Mouse (Mus musculus) heart, embryonic 16.5 days (tissue): Measurements from ENCODE around the gene Usp45. TPM values are rescaled to one million over a fixed set of nuclear protein-coding genes. Genes with fewer than 3 reads are reported as not detected.
"Not testable (repeated sequence)": the region's sequence is repeated elsewhere in the genome, so short reads cannot be mapped to it uniquely, and the experiment has no call there.

ENCODE experiments used
- ATAC-seq: fragments of 200-750 bp; cut with Nextera tagmentation; replicated peaks from 2 replicates; pipeline ENCODE4 v1.8.0; 2017; ENCODE audit warnings: moderate number of reproducible peaks; ENCODE audit not compliant: insufficient read depth, low FRiP score; ENCODE audit errors: extremely low read depth
- H3K27ac ChIP-seq: fragments of 300-500 bp; sonication (generic); 2 replicates; pipeline ENCODE4 v1.5.1; 2014; ENCODE audit warnings: mild to moderate bottlenecking, low read length, control low read depth, moderate library complexity
- H3K27me3 ChIP-seq: fragments of 300-500 bp; sonication (generic); 2 replicates; pipeline ENCODE4 v1.6.1; 2014; ENCODE audit warnings: low read length, mixed read lengths; ENCODE audit not compliant: control insufficient read depth, insufficient read depth
- H3K36me3 ChIP-seq: fragments of 300-500 bp; sonication (generic); 2 replicates; pipeline ENCODE4 v1.6.1; 2014; ENCODE audit not compliant: control insufficient read depth, insufficient read depth
- H3K4me1 ChIP-seq: fragments of 300-500 bp; sonication (generic); 2 replicates; pipeline ENCODE4 v1.6.1; 2014; ENCODE audit warnings: low read length, mixed read lengths; ENCODE audit not compliant: control insufficient read depth, insufficient read depth
- H3K4me2 ChIP-seq: fragments of 300-500 bp; sonication (generic); 2 replicates; pipeline ENCODE4 v1.6.1; 2014; ENCODE audit warnings: low read depth, mild to moderate bottlenecking, control low read depth, low read length
- H3K4me3 ChIP-seq: fragments of 300-500 bp; sonication (generic); 2 replicates; pipeline ENCODE4 v1.5.1; 2014; ENCODE audit warnings: mild to moderate bottlenecking, control low read depth, low read length
- H3K9ac ChIP-seq: fragments of 300-500 bp; sonication (generic); 2 replicates; pipeline ENCODE4 v1.6.1; 2014; ENCODE audit warnings: low read length, control low read depth
- H3K9me3 ChIP-seq: fragments of 300-500 bp; sonication (generic); replicated peaks from 2 replicates; pipeline ENCODE4 v1.6.1; 2016; ENCODE audit warnings: low read length; ENCODE audit not compliant: control insufficient read depth
- WGBS: fragments of 180-500 bp; shearing (Covaris S2); extraction: QIAGEN DNeasy Blood & Tissue Kit; methylation state at CpG from one replicate; pipeline ENCODE4 v1.1.7; 2014; 5-methylcytosine and 5-hydroxymethylcytosine counted together
- polyA plus RNA-seq: library from polyadenylated mRNA; unstranded; fragments of >200 nt; fragmentation: Nextera tagmentation; extraction: Ambion mirVana; gene quantifications from 2 replicates; pipeline ENCODE4 v1.2.1, GENCODE M21; 2015

Gene Usp45
- 6.2 and 6.4 TPM in 2 replicates for polyA plus RNA-seq

DNA sequence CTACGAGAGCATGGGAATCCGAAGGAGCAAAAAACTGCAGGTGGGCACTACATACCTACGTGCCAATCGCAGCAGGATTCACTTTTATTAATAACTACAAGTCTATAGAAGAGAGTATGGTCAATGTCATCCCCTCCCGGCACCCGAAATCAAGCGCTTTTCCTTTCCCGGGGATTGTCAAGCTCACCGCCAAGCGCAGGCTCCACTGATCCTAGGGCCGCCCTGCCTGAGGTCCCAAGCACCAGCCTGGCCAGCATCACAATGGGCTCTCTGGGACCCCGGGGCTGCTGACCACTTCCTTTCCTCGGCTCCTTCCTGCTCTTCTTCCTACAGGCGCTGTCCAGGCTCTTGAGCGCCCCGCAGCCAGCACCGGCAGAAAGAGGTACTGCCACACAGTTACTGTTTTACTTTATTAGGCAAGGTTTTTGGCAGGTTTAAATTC lies at the start of gene Usp45, which contains the start of gene Tstd3:
Usp45 (plus strand) TSS at position 294 of the 442 bp plus-strand sequence.
Tstd3 (minus strand) TSS at position 350 of the 442 bp plus-strand sequence.
- H3K9ac ChIP-seq, result peak within 1 kb of the TSS; percentile 83
- no peaks in the 10 kb centered on the region for H3K27me3 ChIP-seq
- H3K9me3 ChIP-seq, result no peaks in the 10 kb centered on the region
- H3K4me1 ChIP-seq, result peaks cover 4% of the 10 kb centered on the region
- peak within 1 kb of the TSS; percentile 89 for H3K4me2 ChIP-seq
- peak; percentile 83 for ATAC-seq
- H3K4me3 ChIP-seq, result peak within 1 kb of the TSS; percentile 84
- 1% methylated on average over 17 of the region's 17 CpGs for WGBS
- peak within 1 kb of the TSS; percentile 40; the same call in 1 of the 2 replicates for H3K27ac ChIP-seq
- H3K36me3 ChIP-seq, result no peaks in the 10 kb centered on the region

DNA sequence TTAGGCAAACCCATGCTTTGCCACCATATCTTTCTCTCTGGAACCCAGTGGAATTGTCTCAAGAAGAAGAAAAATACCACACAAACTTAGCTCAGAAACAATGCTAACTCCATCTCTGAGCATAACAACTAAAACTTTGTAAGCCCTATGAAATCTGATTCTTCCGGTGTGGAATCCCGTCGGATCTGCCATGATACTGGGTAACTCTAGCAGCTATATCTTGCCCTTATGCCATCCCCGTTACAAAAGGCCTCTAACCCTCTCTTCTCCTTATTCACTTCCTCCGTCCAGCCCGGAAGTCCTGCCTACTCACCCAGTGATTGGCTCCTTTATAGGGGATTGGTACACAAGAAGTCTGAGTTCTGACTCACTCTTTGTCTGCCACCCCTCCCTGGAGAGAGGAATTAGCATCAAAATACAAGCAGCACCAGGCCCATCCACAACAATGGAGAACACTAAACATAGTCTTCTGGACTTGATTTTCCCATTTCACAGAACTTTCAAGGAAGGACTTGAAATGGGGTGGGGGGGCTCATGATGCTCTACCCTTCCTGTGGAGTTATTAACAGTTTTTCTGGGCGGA lies 44.1 kb upstream of the Usp45 start:
- no peak overlapping the region for H3K4me2 ChIP-seq
- H3K36me3 ChIP-seq, result no peaks in the 10 kb centered on the region
- no peak for ATAC-seq
- no peaks in the 10 kb centered on the region for H3K4me1 ChIP-seq
- no peak overlapping the region for H3K4me3 ChIP-seq
- H3K27me3 ChIP-seq, result no peaks in the 10 kb centered on the region; the same call in 1 of the 2 replicates
- H3K9ac ChIP-seq, result no peak overlapping the region
- no peak overlapping the region for H3K27ac ChIP-seq
- no peaks in the 10 kb centered on the region for H3K9me3 ChIP-seq
- 62% methylated on average over 7 of the region's 7 CpGs for WGBS

DNA sequence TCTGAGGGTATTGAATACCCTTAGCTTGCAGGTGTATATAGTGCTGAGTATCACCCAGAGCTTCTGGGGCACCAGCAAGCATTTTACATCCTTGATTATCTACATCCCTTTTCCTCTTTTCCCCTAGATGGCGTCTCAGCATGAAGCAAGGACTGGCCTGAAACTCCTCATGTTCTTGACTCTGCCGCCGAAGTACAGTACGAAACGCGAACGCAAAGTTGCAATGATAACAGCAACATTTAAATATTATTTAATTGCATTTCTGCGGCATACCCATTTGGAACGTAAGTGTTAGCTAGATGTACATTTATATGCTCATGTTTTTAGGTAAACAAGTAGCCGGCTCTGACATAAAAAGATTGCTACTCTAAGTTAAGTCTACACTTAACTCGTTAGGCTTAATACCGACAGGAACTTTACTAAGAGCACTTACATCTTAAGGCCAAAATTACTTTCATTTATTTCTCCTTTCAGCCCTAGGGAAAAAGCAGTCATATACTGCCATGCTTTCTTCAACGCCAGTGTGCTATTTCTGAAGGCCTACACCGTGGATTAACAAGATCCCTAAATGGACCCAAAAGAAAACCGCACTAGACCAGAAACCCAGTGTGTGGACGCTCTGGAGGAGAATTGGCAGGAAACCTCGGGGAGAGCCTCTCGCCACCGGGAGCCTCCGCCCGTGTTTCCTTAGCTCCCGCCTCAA lies 39.9 kb upstream of the Usp45 start:
- peak overlapping the region; percentile 87 for H3K4me2 ChIP-seq
- peak; percentile 39 for ATAC-seq
- under 1% methylated on average over 22 of the region's 22 CpGs for WGBS
- H3K4me3 ChIP-seq, result peak overlapping the region; percentile 94
- H3K9ac ChIP-seq, result peak overlapping the region; percentile 92
- no peaks in the 10 kb centered on the region for H3K27me3 ChIP-seq
- peaks cover 5% of the 10 kb centered on the region; the same call in 1 of the 2 replicates for H3K4me1 ChIP-seq
- no peaks in the 10 kb centered on the region for H3K36me3 ChIP-seq
- H3K27ac ChIP-seq, result peak overlapping the region; percentile 72
- H3K9me3 ChIP-seq, result no peaks in the 10 kb centered on the region

DNA sequence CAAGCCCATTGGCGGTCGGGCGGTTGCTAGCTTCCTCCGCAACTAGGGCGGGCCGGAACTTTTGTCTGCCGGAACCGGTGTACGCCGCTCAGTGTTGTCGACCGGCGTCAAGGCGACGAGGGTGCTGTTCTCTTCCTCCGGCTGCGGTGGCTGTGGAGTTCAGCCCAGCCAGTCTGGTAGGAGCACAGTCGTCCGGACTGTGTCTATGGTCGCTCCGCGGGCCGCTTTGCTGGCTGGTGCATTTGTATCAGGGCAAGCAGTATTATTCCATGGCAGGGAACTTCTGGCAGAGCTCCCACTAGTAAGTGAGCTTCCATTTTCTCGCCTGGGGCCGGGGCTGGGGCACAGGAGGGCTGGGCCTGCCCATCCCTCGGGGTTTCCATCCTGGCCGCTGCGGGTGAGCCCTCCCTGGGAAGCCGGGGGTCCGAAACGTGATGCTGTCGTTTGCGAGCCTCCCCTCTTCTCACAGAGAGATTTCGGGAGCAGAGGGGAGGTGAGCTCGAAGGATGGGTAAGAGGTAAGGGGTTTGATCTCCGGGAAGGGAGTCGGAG lies 39.3 kb upstream of the Usp45 start, which contains the start of gene Ccnc:
Ccnc (plus strand) TSS at position 87 of the 551 bp plus-strand sequence.
- Histone ChIP-seq H3K4me3 (peak within 1 kb of the TSS; percentile 94), H3K27me3 (no peaks in the 10 kb centered on the region), H3K27ac (peak within 1 kb of the TSS; percentile 79), H3K36me3 (peaks cover under 1% of the 10 kb centered on the region; the same call in 1 of the 2 replicates), H3K4me1 (peaks cover 5% of the 10 kb centered on the region; the same call in 1 of the 2 replicates), H3K9me3 (no peaks in the 10 kb centered on the region), H3K4me2 (peak within 1 kb of the TSS; percentile 87), H3K9ac (peak within 1 kb of the TSS; percentile 92)
- ATAC-seq, result peak; percentile 96
- WGBS, result 0% methylated on average over 37 of the region's 37 CpGs

DNA sequence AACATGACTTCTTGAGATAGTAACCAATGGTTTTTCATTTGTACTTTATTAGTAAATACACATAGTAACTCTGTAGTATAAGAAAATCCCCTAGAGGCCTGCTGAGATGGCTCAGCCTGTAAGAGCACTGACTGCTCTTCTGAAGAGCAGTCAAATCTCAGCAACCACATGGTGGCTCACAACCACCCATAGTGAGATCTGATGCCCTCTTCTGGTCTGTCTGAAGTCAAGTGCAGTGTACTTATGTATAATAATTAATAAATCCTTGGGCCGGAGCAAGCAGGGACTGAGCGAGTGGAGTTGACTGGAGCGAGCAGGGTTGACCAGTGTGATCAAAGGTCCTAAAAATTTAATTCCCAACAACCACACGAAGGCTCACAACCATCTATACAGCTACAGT lies 27.8 kb upstream of the Usp45 start:
- Histone ChIP-seq H3K36me3 (0 out of 2 replicates have a peak, but pooled peaks cover 10% of the 10 kb centered on the region), H3K4me1 (no peaks in the 10 kb centered on the region), H3K4me2 (no peak overlapping the region), H3K9ac (no peak overlapping the region), H3K4me3 (no peak overlapping the region), H3K27ac (no peak overlapping the region), H3K27me3 (no peaks in the 10 kb centered on the region), H3K9me3 (no peaks in the 10 kb centered on the region)
- no peak for ATAC-seq
- 83% methylated on average over 4 of the region's 4 CpGs for WGBS

DNA sequence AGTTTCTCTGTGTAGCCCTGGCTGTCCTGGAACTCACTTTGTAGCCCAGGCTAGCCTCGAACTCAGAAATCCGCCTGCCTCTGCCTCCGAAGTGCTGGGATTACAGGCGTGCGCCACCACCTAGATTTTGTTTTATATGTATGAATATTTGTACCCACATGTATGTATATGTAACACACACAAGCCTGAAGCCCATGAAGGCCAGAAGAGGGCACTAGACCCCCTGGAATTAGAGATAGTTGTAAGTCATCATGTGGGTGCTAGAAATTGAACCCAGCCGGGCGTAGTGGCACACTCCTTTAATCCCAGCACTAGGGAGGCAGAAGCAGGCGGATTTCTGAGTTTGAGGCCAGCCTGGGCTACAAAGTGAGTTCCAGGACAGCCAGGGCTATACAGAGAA lies 22.8 kb upstream of the Usp45 start:
- H3K36me3 ChIP-seq, H3K27ac ChIP-seq, H3K27me3 ChIP-seq, H3K4me2 ChIP-seq, H3K4me3 ChIP-seq, H3K4me1 ChIP-seq, H3K9ac ChIP-seq, ATAC-seq, H3K9me3 ChIP-seq: not testable (repeated sequence)
- 94% methylated on average over 8 of the region's 8 CpGs for WGBS

DNA sequence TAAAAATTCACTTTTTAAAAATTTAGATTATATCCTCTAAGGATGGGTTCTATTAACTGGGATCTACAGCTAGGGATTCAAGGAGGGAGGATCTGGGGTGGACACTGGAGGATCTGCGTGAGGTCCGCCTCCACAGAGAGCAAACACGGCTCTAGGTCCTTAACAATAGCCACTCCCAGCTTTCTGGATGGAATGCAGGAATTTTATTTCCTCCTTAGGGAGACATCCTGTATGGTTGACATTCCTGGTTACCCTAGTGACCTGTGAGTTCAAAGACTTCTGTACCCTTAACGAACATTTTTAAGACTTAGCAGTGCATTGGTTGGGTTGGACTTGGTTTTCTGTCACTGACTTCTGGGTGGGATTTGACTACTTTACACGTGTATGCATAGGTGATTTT lies 21.2 kb upstream of the Usp45 start:
- no peak overlapping the region for H3K9ac ChIP-seq
- H3K4me2 ChIP-seq, result no peak overlapping the region
- H3K27me3 ChIP-seq, result no peaks in the 10 kb centered on the region
- 59% methylated on average over 5 of the region's 5 CpGs for WGBS
- H3K36me3 ChIP-seq, result peaks cover 6% of the 10 kb centered on the region; the same call in 1 of the 2 replicates
- H3K4me1 ChIP-seq, result no peaks in the 10 kb centered on the region
- no peak overlapping the region for H3K27ac ChIP-seq
- no peaks in the 10 kb centered on the region for H3K9me3 ChIP-seq
- no peak for ATAC-seq
- H3K4me3 ChIP-seq, result no peak overlapping the region

DNA sequence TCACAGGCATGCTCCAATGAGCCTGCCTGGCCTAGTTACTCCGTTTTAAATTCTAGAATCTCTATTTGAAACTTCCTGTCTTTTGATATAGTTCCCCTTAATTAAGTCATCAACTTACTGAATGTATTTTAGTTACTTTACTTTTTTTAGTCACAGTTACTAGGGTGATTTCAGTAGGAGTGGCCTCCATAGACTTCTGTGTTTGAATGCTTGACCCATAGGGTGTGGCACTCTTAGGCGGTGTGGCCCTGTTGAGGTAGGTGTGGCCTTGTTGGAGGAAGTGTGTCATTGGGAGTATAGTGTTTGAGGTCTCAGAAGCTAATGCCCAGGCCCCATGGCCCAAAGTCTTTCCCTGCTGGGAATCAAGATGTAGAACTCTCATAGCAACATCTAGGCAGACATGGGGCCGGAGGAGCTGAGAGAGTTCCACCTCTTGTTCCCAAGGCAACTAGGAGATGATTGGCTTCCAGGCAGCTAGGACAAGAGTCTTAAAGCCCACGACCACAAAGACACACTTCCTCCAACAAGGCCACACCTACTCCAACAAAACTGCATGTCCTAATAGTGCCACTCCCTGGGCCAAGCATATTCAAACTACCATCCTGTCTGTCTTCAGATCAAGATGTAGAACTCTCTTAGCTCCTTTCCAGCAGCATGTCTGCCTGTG lies 11.7 kb upstream of the Usp45 start:
- no peaks in the 10 kb centered on the region for H3K4me1 ChIP-seq
- no peak overlapping the region for H3K4me3 ChIP-seq
- peaks cover 3% of the 10 kb centered on the region for H3K9me3 ChIP-seq
- no peak overlapping the region for H3K4me2 ChIP-seq
- peaks cover 7% of the 10 kb centered on the region; the same call in 1 of the 2 replicates for H3K36me3 ChIP-seq
- 65% methylated on average over 4 of the region's 4 CpGs for WGBS
- ATAC-seq, result no peak
- no peaks in the 10 kb centered on the region for H3K27me3 ChIP-seq
- H3K9ac ChIP-seq, result no peak overlapping the region
- H3K27ac ChIP-seq, result no peak overlapping the region
